Mouse (Mus musculus) forebrain, embryonic 15.5 days (tissue): ENCODE measurements around the gene Ptbp3. TPM values are rescaled to one million over a fixed set of nuclear protein-coding genes. Genes with fewer than 3 reads are reported as not detected.

ENCODE experiments used
- ATAC-seq: fragments of 200-750 bp; cut with Nextera tagmentation; replicated peaks from 2 replicates; pipeline ENCODE4 v1.8.0; 2017; ENCODE audit warnings: mild to moderate bottlenecking, moderate TSS enrichment, moderate library complexity
- H3K27ac ChIP-seq: fragments of 300-500 bp; sonication (generic); replicated peaks from 2 replicates; pipeline ENCODE4 v1.5.1; 2015; ENCODE audit warnings: mild to moderate bottlenecking, inconsistent platforms
- H3K27me3 ChIP-seq: fragments of 300-500 bp; sonication (generic); 2 replicates; pipeline ENCODE4 v1.6.1; 2015; ENCODE audit warnings: inconsistent platforms
- H3K36me3 ChIP-seq: fragments of 300-500 bp; sonication (generic); 2 replicates; pipeline ENCODE4 v1.6.1; 2015; ENCODE audit warnings: mild to moderate bottlenecking, inconsistent platforms
- H3K4me1 ChIP-seq: fragments of 300-500 bp; sonication (generic); 2 replicates; pipeline ENCODE4 v1.6.1; 2015; ENCODE audit warnings: inconsistent platforms
- H3K4me2 ChIP-seq: fragments of 300-500 bp; sonication (generic); replicated peaks from 2 replicates; pipeline ENCODE4 v1.6.1; 2015; ENCODE audit warnings: mild to moderate bottlenecking, inconsistent platforms
- H3K4me3 ChIP-seq: fragments of 300-500 bp; sonication (generic); 2 replicates; pipeline ENCODE4 v1.5.1; 2015; ENCODE audit warnings: mild to moderate bottlenecking, inconsistent platforms
- H3K9ac ChIP-seq: fragments of 300-500 bp; sonication (generic); replicated peaks from 2 replicates; pipeline ENCODE4 v1.6.1; 2015; ENCODE audit warnings: mild to moderate bottlenecking, inconsistent platforms
- H3K9me3 ChIP-seq: fragments of 300-500 bp; sonication (generic); 2 replicates; pipeline ENCODE4 v1.6.1; 2016; ENCODE audit warnings: inconsistent platforms
- WGBS: fragments of 180-500 bp; shearing (Covaris S2); methylation state at CpG from one replicate; pipeline ENCODE4 v1.1.7; 2015; ENCODE audit warnings: mixed read lengths; 5-methylcytosine and 5-hydroxymethylcytosine counted together
- polyA plus RNA-seq: library from polyadenylated mRNA; unstranded; fragments of >200 nt; fragmentation: Nextera tagmentation; extraction: Ambion mirVana; gene quantifications from 2 replicates; pipeline ENCODE4 v1.2.1, GENCODE M21; 2015

Gene Ptbp3
- polyA plus RNA-seq, 1 experiment from 2014 or later, result 19.3 TPM

DNA sequence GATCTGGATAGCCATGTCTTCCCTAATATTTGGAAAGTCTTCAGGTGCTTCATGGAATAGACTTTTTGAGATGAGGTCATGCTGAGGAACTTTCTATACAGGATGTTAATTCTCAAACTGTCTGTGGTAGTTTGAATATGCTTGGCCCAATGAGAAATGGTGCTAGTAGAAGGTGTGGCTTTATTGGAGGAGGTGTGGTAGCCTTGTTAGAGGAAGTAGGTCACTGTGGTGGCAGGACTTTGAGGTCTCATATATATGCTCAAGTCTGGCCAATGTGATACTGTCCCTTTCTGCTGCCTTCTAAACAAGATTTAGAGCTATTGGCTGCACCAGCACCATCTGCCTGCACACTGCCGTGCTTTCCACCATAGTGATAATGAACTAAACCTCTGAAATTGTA is 18.0 kb downstream of the Ptbp3 start:
- H3K36me3 ChIP-seq, result no peaks in the 10 kb centered on the region
- H3K4me1 ChIP-seq, result no peaks in the 10 kb centered on the region
- WGBS, result 56% methylated on average over 1 of the region's 1 CpGs
- H3K27me3 ChIP-seq, result no peaks in the 10 kb centered on the region
- no peak overlapping the region for H3K9ac ChIP-seq
- no peak overlapping the region for H3K4me2 ChIP-seq
- H3K27ac ChIP-seq, result no peak overlapping the region
- no peak overlapping the region for H3K4me3 ChIP-seq
- no peak for ATAC-seq
- H3K9me3 ChIP-seq, result no peaks in the 10 kb centered on the region

DNA sequence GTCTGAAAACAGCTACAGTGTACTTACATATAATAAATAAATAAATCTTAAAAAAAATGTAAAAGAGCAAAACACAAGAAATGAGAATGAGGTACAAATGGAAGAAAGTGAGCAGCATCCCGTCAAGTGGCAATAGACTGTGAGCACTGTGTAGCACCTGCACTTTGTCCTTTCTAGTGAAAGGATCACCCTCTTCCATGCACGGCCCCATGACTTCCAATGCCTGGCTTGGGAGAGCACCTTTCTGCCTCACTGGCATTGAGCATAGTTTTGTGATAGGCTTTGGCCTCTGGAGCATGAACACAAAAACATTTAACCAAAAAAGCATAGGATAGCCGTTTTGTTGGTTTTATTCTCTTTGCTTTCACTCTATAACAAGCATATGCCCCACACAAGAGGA is 21.7 kb downstream of the Ptbp3 start:
- Histone ChIP-seq H3K4me1 (no peaks in the 10 kb centered on the region), H3K27ac (no peak overlapping the region), H3K36me3 (no peaks in the 10 kb centered on the region), H3K4me2 (no peak overlapping the region), H3K9me3 (no peaks in the 10 kb centered on the region), H3K4me3 (no peak overlapping the region), H3K9ac (no peak overlapping the region), H3K27me3 (no peaks in the 10 kb centered on the region)
- WGBS, result 84% methylated on average over 3 of the region's 3 CpGs
- ATAC-seq, result no peak

DNA sequence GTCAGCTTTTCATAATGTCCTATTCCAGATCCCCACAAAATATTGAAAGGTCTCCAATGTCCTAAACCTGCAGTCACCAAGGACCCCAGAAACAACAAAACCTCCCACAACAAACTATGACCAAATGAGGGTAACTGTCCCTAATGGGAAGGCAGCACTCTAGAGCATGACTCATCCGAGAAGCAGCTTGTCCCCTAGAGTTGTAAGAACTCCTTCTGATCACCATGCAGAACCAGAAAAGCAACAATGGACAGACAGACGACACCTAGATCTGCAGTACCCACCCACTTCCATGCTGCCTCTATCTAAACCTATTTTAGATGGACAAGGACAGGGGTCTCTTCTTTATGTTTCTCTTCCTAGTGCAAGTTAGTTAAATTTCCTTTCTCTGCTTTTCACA is 22.4 kb downstream of the Ptbp3 start:
- H3K4me1 ChIP-seq, result no peaks in the 10 kb centered on the region
- no peak overlapping the region for H3K4me2 ChIP-seq
- H3K36me3 ChIP-seq, result no peaks in the 10 kb centered on the region
- H3K27me3 ChIP-seq, result no peaks in the 10 kb centered on the region
- no peak overlapping the region for H3K4me3 ChIP-seq
- no peak for ATAC-seq
- no peaks in the 10 kb centered on the region for H3K9me3 ChIP-seq
- 73% methylated on average over 2 of the region's 2 CpGs for WGBS
- H3K9ac ChIP-seq, result no peak overlapping the region
- H3K27ac ChIP-seq, result no peak overlapping the region

DNA sequence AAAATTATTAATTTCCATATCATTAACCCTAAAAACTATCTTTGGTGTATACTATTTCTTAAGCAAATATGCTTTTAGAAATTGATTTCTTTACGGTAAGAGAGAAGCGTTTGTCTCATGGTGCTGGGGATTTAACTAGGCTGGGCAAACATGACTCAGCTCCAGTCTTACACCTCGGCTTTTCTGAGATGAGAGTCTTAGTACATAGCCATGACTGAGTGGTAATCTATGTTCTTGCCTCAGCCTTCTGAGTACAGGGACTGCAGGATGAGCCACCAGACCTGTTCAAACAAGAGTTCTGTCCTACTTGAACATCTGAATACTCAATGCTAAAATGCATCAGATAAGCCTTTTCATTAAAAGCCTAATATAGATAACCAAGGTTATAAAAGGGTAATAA is 24.3 kb downstream of the Ptbp3 start:
- no peak overlapping the region for H3K9ac ChIP-seq
- no peaks in the 10 kb centered on the region for H3K36me3 ChIP-seq
- ATAC-seq, result no peak
- H3K4me2 ChIP-seq, result no peak overlapping the region
- H3K9me3 ChIP-seq, result no peaks in the 10 kb centered on the region
- H3K4me3 ChIP-seq, result no peak overlapping the region
- WGBS, result 89% methylated on average over 3 of the region's 3 CpGs
- no peak overlapping the region for H3K27ac ChIP-seq
- no peaks in the 10 kb centered on the region for H3K4me1 ChIP-seq
- no peaks in the 10 kb centered on the region for H3K27me3 ChIP-seq

DNA sequence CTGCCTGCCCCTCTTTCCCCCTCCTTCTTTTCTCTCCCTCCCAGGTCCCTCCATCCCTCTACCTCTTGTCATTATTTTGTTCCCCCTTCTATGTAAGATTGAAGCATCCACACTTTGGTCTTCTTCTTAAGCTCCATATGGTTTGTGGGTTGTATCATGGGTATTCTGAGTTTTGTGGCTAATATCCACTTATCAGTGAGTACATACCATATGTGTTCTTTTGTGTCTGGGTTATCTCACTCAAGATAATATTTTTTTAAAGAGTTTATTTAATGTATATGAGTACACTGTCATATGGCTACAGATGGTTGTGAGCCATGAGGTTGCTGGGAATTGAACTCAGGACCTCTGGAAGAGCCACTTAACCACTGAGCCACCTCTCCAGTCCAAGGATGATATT is 38.8 kb downstream of the Ptbp3 start:
- Histone ChIP-seq H3K4me1 (no peaks in the 10 kb centered on the region), H3K4me2 (no peak overlapping the region), H3K36me3 (peaks cover 4% of the 10 kb centered on the region), H3K27me3 (no peaks in the 10 kb centered on the region), H3K27ac (no peak overlapping the region), H3K9ac (no peak overlapping the region), H3K9me3 (no peaks in the 10 kb centered on the region), H3K4me3 (no peak overlapping the region)
- ATAC-seq, result no peak

DNA sequence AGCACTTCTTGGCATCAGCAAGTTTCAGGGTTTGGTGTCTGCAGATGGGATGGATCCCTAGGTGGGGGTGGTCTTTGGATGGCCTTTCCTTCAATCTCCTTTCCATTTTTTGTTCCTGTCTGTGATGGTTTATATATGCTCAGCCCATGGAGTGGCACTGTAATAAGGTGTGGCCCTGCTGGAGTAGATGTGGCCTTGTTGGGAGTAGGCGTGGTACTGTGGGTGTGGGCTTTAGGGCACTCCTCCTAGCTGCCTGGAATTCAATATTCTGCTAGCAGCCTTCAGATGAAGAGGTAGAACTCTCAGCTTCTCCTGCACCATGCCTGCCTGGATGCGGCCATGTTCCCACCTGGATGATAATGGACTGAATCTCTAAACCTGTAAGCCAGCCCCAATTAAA is 39.6 kb downstream of the Ptbp3 start:
- Histone ChIP-seq H3K9ac (no peak overlapping the region), H3K4me3 (no peak overlapping the region), H3K4me2 (no peak overlapping the region), H3K27me3 (no peaks in the 10 kb centered on the region), H3K36me3 (peaks cover 4% of the 10 kb centered on the region), H3K4me1 (no peaks in the 10 kb centered on the region), H3K27ac (no peak overlapping the region), H3K9me3 (no peaks in the 10 kb centered on the region)
- WGBS, result 98% methylated on average over 2 of the region's 2 CpGs
- no peak for ATAC-seq

DNA sequence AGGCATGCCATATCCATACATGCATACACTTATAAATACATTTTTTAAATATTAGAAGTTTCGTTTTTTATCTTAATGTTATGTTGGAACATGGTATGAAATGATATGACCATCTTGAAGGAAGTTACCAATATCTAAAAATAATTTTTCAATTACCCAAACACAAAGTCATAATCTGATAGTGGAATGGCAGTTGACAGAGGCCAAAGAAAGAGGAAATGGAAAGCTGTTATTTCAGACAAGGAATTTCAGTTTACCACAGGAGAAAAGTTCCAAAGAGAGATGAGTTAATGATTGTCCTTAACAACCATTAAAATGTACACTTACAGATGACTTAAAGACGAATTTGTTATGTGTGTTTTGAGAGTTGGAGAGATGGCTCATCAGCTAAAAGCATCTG is 41.4 kb downstream of the Ptbp3 start:
- no peak for ATAC-seq
- no peak overlapping the region for H3K4me3 ChIP-seq
- no peak overlapping the region for H3K4me2 ChIP-seq
- no peak overlapping the region for H3K27ac ChIP-seq
- H3K27me3 ChIP-seq, result no peaks in the 10 kb centered on the region
- WGBS, result 83% methylated on average over 2 of the region's 2 CpGs
- H3K9ac ChIP-seq, result no peak overlapping the region
- no peaks in the 10 kb centered on the region for H3K9me3 ChIP-seq
- no peaks in the 10 kb centered on the region for H3K4me1 ChIP-seq
- H3K36me3 ChIP-seq, result no peaks in the 10 kb centered on the region; the same call in none of the 2 replicates

DNA sequence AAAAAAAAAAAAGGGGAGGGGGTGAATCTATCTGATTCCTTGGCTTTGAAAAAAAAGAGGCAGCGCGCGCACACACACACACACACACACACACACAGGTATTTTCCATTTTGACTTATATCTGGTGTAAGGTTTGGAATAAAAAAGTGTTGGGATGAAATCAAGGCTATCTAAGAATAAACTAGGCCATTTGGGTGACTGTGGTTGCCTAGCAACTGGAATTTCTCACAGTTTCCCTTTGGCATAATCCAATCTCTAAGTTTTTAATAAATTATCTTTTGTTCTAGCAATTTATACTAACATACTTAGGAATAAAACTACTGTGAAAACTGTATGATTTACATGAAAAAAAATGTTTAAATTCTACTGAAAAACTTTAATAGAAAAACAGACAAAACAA is 42.5 kb downstream of the Ptbp3 start:
- H3K4me2 ChIP-seq, result no peak overlapping the region
- ATAC-seq, result no peak
- WGBS, result 99% methylated on average over 3 of the region's 3 CpGs

DNA sequence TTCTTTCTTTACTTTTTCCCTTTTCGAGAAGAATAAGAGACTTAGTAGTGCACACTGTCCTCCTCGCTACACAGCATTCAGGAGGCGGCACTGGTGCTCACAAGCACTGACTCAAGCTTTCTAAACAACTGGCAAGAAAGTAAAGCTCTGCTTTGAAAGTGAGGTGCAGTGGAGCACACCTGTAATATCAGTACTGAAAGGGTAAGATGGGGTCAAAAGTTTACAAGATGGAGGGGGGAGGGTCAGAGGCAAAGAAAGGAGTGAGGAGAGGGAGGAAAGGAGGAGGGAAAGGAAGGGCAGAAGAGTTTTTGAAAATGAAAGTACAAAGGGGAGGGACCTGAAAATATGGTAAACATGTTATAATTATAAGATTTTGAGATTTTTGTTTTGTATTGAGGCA is 43.7 kb downstream of the Ptbp3 start:
- no peak overlapping the region for H3K4me2 ChIP-seq
- H3K4me1 ChIP-seq, result no peaks in the 10 kb centered on the region
- no peak overlapping the region for H3K9ac ChIP-seq
- no peaks in the 10 kb centered on the region for H3K27me3 ChIP-seq
- H3K36me3 ChIP-seq, result no peaks in the 10 kb centered on the region
- H3K4me3 ChIP-seq, result no peak overlapping the region
- WGBS, result 68% methylated on average over 3 of the region's 3 CpGs
- H3K27ac ChIP-seq, result no peak overlapping the region
- no peak for ATAC-seq
- H3K9me3 ChIP-seq, result no peaks in the 10 kb centered on the region

More for the DNA sequence above, 42.5 kb downstream of the Ptbp3 start:
- no peaks in the 10 kb centered on the region; the same call in none of the 2 replicates for H3K36me3 ChIP-seq
- no peak overlapping the region for H3K9ac ChIP-seq
- H3K4me3 ChIP-seq, result no peak overlapping the region
- H3K27me3 ChIP-seq, result no peaks in the 10 kb centered on the region
- no peaks in the 10 kb centered on the region for H3K9me3 ChIP-seq
- no peak overlapping the region for H3K27ac ChIP-seq
- H3K4me1 ChIP-seq, result no peaks in the 10 kb centered on the region

DNA sequence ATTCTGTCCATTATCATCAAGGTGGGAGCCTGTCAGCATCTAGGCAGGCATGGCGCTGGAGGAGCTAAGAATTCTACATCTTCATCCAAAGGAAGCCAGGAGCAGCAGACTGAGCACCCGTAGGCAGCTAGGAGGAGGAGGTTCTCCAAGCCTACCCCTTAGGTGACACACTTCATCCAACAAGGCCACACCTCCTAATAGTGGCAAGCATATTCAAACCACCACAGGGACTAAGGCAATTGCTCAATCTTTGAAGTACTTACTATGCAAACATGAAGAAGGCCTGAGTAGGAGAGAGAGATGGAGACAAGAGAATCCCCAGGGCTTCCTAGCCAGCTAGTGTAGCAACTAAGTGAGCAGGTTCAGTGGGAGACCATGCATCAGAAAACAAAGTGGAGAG is 58.1 kb downstream of the Ptbp3 start:
- H3K4me3 ChIP-seq, result no peak overlapping the region
- no peak overlapping the region for H3K4me2 ChIP-seq
- H3K9me3 ChIP-seq, result no peaks in the 10 kb centered on the region
- peaks cover 7% of the 10 kb centered on the region; the same call in 1 of the 2 replicates for H3K36me3 ChIP-seq
- no peak for ATAC-seq
- no peak overlapping the region for H3K27ac ChIP-seq
- no peaks in the 10 kb centered on the region for H3K27me3 ChIP-seq
- H3K9ac ChIP-seq, result no peak overlapping the region
- WGBS, result 96% methylated on average over 2 of the region's 2 CpGs
- H3K4me1 ChIP-seq, result no peaks in the 10 kb centered on the region

DNA sequence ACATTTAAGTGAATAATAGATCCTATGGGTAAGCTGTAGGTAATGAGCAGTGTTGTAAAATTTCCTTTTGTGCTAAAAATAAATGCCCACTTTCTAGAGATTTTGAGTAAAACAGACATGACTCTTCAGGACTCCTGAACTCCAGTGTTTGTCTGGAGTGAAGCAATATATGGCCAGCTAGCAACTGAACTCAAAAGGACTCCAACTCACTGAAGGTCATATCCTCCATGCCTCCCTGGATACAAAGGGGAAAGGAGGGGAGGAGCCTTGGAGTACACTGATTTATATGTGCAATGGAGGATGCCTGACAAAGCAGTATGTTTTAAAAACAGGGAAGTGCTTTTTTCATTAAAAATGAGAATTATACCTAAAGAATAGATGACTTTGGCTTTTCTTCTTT is 77.9 kb downstream of the Ptbp3 start:
- H3K27me3 ChIP-seq, result no peaks in the 10 kb centered on the region
- ATAC-seq, result no peak
- H3K4me3 ChIP-seq, result no peak overlapping the region
- no peaks in the 10 kb centered on the region for H3K36me3 ChIP-seq
- no peak overlapping the region for H3K27ac ChIP-seq
- H3K9ac ChIP-seq, result no peak overlapping the region
- no peak overlapping the region for H3K4me2 ChIP-seq
- no peaks in the 10 kb centered on the region for H3K9me3 ChIP-seq
- H3K4me1 ChIP-seq, result no peaks in the 10 kb centered on the region

DNA sequence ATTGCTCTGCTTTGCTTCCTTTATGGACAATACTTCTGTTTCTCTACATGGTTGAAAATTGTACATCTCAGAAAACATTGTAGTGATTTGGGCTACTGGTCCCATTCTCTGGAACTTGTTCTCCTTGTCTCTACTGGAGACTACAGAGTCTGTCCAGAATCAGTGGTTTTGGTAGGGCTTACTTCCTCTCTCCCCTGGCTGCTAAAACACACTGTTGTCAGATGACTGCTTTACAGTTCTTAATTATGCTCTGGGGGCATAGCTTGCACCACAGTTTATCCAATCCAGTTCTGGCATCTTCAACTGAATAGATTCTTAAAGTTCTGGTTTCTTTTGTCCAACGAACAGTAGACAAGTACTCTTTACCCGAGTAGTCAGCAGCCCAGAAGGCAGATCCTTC is 83.7 kb downstream of the Ptbp3 start:
- H3K4me1 ChIP-seq, result no peaks in the 10 kb centered on the region
- no peaks in the 10 kb centered on the region for H3K9me3 ChIP-seq
- no peaks in the 10 kb centered on the region for H3K27me3 ChIP-seq
- H3K4me3 ChIP-seq, result no peak overlapping the region
- no peak overlapping the region for H3K27ac ChIP-seq
- no peak overlapping the region for H3K4me2 ChIP-seq
- 60% methylated on average over 2 of the region's 2 CpGs for WGBS
- no peaks in the 10 kb centered on the region for H3K36me3 ChIP-seq
- H3K9ac ChIP-seq, result no peak overlapping the region
- no peak for ATAC-seq

DNA sequence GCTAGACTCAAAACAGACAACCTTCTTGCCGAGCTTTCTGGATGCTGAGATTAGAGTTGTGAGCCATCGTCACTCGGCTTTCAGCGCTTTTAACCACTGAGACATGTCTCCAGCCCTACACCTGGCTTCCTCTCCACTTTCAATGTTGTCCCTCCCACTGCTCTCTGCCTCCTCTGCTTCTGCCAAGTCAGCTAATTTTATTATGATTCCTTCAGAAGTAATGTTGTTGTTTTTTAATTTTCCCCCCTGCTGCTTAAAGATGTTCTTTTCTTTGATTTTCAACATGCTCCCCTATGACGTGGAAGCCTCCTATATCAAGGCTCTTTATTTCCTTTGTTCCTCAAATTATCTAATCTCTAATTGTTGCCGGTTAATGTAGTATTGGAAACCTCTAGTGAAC is 84.5 kb downstream of the Ptbp3 start:
- Histone ChIP-seq H3K9me3 (no peaks in the 10 kb centered on the region), H3K4me2 (no peak overlapping the region), H3K4me1 (no peaks in the 10 kb centered on the region), H3K4me3 (no peak overlapping the region), H3K36me3 (no peaks in the 10 kb centered on the region), H3K27ac (no peak overlapping the region), H3K27me3 (peaks cover 3% of the 10 kb centered on the region; the same call in 1 of the 2 replicates), H3K9ac (no peak overlapping the region)
- ATAC-seq, result no peak
- whole genome bisulfite sequencing, result 85% methylated on average over 6 of the region's 6 CpGs
